8 mouse cellular contexts compared by ENCODE assay signal in the genomic region with DNA sequence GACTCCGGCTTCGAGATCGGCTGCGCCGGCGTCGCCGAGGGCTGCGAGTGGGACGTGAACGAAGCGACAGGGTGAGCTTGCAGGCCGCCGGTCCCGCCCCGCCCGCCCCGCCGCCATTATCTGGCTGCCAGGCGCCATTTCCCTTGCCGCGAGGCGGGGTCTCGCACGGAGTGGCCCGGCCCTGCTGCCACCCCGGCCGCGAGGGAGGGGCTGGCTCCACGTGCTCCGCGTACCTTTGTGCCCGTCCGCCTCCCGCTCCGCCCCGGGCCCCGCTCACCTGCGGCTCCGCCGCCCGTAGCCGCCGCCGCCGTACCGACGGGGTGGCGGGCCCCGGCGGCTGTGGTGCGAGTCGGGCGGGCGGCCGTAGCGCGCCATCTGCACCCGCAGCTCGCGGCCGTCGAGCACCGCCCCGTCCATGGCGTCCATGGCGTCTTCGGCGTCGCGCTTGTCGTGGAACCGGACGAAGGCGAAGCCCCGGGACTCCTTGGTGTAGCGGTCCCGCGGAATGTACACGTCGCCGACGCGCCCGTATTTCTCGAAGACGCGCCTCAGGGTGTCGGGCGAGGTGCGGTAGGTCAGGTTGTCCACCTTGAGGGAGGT. TPM values are rescaled to one million over a fixed set of nuclear protein-coding genes. Genes with fewer than 3 reads are reported as not detected.
A peak's percentile ranks its signal among the peaks of the same experiment; 100 is the strongest.
DNase-seq lines count a peak whose midpoint lies in the region; ATAC-seq and TF ChIP-seq lines count a peak whose summit lies in the region.

A gene (plus strand): TSS at position 150 of the 600 bp plus-strand sequence.

- H3K27me3 ChIP-seq in forebrain, embryonic 15.5 days, result no peaks in the 10 kb centered on the region
- no peaks in the 10 kb centered on the region for H3K27me3 ChIP-seq in neural tube, embryonic 15.5 days (replicated peaks)

- 0 out of 2 replicates have a peak, but pooled peaks have one; percentile 30 for TF ChIP-seq POLR2A in lung, adult 2 months (IDR thresholded peaks at IDR 0.05; ENCODE audit: borderline replicate concordance, extremely low read depth, low read depth, low read length)

- DNase-seq in CD8-positive naive resting alpha-beta T cell, adult 2 months (ENCODE audit: low read depth in 2 of 2, low spot score in 2 of 2), result peak; percentile 67 to 71
- peak; percentile 70 for DNase-seq in cerebellum, adult 11 months
- DNase-seq in heart, postnatal 14 days, result peak; percentile 85 to 86
- DNase-seq in layer of hippocampus, adult 18-20 months (ENCODE audit: low spot score in 2 of 2), result peak; percentile 69 to 81
- peak; percentile 82 for DNase-seq in lung, adult 2 months
- DNase-seq in thymus, adult 18-20 months, result peak; percentile 76 to 78

- peaks cover 47% of the 10 kb centered on the region for H3K4me1 ChIP-seq in forebrain, embryonic 15.5 days
- H3K4me1 ChIP-seq in lung, adult 2 months (ENCODE audit: control insufficient read depth, insufficient read depth, low read length), result peaks cover 7% of the 10 kb centered on the region
- peaks cover 45% of the 10 kb centered on the region for H3K4me1 ChIP-seq in neural tube, embryonic 15.5 days

- no peak for TF ChIP-seq CTCF in lung, adult 2 months (IDR thresholded peaks at IDR 0.05; ENCODE audit: insufficient read depth, low read length)

- ATAC-seq in forebrain, embryonic 15.5 days (replicated peaks), result peak; percentile 62
- ATAC-seq in neural tube, embryonic 15.5 days (ENCODE audit: low FRiP score), result peak; percentile 71

- peaks cover 30% of the 10 kb centered on the region for H3K36me3 ChIP-seq in forebrain, embryonic 15.5 days
- peaks cover 25% of the 10 kb centered on the region for H3K36me3 ChIP-seq in neural tube, embryonic 15.5 days

- H3K9ac ChIP-seq in forebrain, embryonic 15.5 days (replicated peaks), result peak within 1 kb of the TSS; percentile 84
- peak within 1 kb of the TSS; percentile 76 for H3K9ac ChIP-seq in neural tube, embryonic 15.5 days (replicated peaks)

- H3K9me3 ChIP-seq in forebrain, embryonic 15.5 days, result no peaks in the 10 kb centered on the region
- no peaks in the 10 kb centered on the region for H3K9me3 ChIP-seq in neural tube, embryonic 15.5 days (replicated peaks)

- peak within 1 kb of the TSS; percentile 84 for H3K4me2 ChIP-seq in forebrain, embryonic 15.5 days (replicated peaks)
- peak within 1 kb of the TSS; percentile 81 for H3K4me2 ChIP-seq in neural tube, embryonic 15.5 days

- H3K27ac ChIP-seq in forebrain, embryonic 15.5 days (replicated peaks), result peak within 1 kb of the TSS; percentile 99
- peak within 1 kb of the TSS; percentile 96 for H3K27ac ChIP-seq in neural tube, embryonic 15.5 days (replicated peaks)

- WGBS in forebrain, embryonic 15.5 days, result under 1% methylated on average over 84 of the region's 91 CpGs
- under 1% methylated on average over 91 of the region's 91 CpGs for WGBS in lung, adult 2 months
- 0% methylated on average over 71 of the region's 91 CpGs for WGBS in neural tube, embryonic 15.5 days

- peak within 1 kb of the TSS; percentile 90 for H3K4me3 ChIP-seq in forebrain, embryonic 15.5 days
- peak within 1 kb of the TSS; percentile 86 for H3K4me3 ChIP-seq in lung, adult 2 months (replicated peaks; ENCODE audit: extremely low read depth, low read depth, low read length)
- H3K4me3 ChIP-seq in neural tube, embryonic 15.5 days (replicated peaks), result peak within 1 kb of the TSS; percentile 99

- intact Hi-C loops in heart, postnatal 14 days (cut with DNase I), result no loop called here

RNA-seq across cellular contexts. Expression of the gene that starts here (rescaled TPM):
- 49.8 and 54.9 TPM in 2 replicates for polyA plus RNA-seq in forebrain, embryonic 15.5 days (2015; fragmentation: Nextera tagmentation; extraction: Ambion mirVana)
- 10 to 100 TPM; 39.8 to 40.4 TPM for total RNA-seq in heart, postnatal 14 days (2021)
- total RNA-seq in layer of hippocampus, adult 18-20 months (2021), result 10 to 100 TPM; 36.3 to 39.1 TPM
- 22.3 and 22.5 TPM in 2 replicates for polyA plus RNA-seq in lung, adult 2 months (2012; rRNA removed)
- 43.5 and 51.6 TPM in 2 replicates for polyA plus RNA-seq in neural tube, embryonic 15.5 days (2015; fragmentation: Nextera tagmentation; extraction: Ambion mirVana)

Comparison
In these comparisons a context has a peak if more than half of its experiments do, and no peak if none do; other contexts are left out.
1. Peak in every context shown above with its lines: DNase-seq, ATAC-seq, H3K4me3 ChIP-seq and H3K27ac ChIP-seq.